Mouse (Mus musculus): ENCODE results near the gene Nlrx1. TPM values are rescaled to one million over a fixed set of nuclear protein-coding genes. Genes with fewer than 3 reads are reported as not detected.

The Nlrx1 gene
- total RNA-seq, 2 experiments from 2014 or later = 19.4 to 20.7 TPM

- no peak for DNase-seq (ENCODE audit: low spot score)
- intact Hi-C loops (cut with DNase I) = loop anchor here (2.0 kb wide), 1 partner anchor 150 kb away; no protein-coding TSS in a partner anchor
These were observed 28.0 kb downstream of the Nlrx1 start, which contains the start of gene Ccdc153 for GRCm38 (mm10) chr9:44240399-44240798. Gene Ccdc153 (plus strand): TSS chr9:44240676.

DNA sequence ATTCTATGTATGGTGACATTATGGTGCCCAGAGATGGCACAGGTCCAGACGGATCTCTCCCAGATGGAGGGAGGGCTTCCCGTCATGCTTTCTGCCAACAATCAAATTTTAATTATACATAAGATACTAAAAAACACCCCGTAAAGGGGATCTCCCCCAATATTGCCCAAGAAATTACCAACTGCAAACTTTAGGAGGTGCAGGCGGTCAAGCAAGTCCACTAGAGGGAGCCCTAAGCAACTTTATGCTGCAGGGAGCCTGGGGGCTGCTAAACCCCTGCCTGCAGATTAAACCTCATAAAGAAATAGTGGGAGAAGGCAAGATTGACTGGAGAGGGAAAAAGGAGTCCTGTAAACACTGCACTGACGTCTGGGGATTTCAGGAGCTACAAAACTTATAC lies 29.0 kb downstream of the Nlrx1 start:
- intact Hi-C loops (cut with DNase I) = loop anchor here (10.0 kb wide), 3 partner anchors 55 to 255 kb away; no protein-coding TSS in a partner anchor
- DNase-seq (ENCODE audit: low spot score) = no peak

DNA sequence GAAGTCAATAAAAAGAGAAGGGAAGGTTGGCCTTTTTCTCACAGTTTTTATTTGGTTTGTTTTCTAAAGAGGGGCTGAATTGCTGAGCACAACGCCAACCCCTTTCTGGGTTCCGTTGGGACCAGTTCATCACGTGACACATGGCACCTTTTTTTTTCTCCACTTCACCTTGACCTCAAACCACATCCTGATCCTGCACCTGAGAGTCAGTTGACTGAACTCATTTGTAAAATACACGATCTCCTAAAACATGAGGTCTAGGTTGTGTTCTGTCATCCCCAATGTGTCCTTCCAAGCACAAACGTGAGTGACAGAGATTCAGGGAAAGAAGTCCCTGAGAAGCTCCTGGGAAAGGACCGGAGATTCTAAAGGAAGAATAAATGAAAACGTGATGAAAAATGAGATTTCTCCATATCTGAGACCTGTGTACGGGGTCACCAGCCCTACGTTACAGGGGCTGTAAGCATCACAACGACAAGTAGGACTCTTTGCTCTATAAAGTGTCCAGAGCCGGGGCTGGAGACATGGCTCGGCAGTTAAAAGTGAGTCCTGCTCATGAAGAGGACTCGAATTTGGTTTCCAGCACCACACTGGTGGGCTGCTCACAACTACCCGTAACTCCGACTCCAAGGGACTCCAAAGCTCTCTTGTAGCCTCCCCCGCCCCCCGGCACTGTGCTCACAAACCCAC lies 29.8 kb downstream of the Nlrx1 start:
- intact Hi-C loops (cut with DNase I) = loop anchor here (10.0 kb wide), 3 partner anchors 54 to 254 kb away; no protein-coding TSS in a partner anchor
- DNase-seq (ENCODE audit: low spot score) = no peak

DNA sequence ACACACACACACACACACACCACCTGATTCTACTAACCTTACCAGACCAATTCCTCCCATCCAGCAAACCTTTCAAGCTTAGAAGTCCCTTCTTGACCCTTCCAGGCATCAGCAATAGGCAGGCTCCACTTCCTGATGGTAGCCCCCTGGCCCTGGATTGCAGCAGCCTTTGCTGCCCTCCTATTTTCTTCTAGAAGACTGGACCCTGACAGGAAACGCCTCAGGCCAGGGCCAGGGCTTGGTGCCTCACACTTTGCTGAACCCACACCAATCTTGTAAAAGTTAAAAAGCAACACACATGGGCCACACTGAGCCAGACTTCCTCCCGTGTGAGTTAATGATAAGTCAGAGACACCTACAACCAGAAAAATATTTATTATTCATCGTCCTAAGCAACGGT lies 31.3 kb downstream of the Nlrx1 start:
- DNase-seq (ENCODE audit: low spot score) = no peak
- intact Hi-C loops (cut with DNase I) = loop anchor here (10.0 kb wide), 3 partner anchors 52 to 252 kb away; no protein-coding TSS in a partner anchor

GRCm38 (mm10) chr9:44236601-44237000 lies 31.8 kb downstream of the Nlrx1 start:
- no peak for DNase-seq (ENCODE audit: low spot score)
- intact Hi-C loops (cut with DNase I) = loop anchor here (10.0 kb wide), 3 partner anchors 52 to 252 kb away; no protein-coding TSS in a partner anchor

GRCm38 (mm10) chr9:44234479-44235427 lies 33.6 kb downstream of the Nlrx1 start:
- no peak for DNase-seq (ENCODE audit: low spot score)
- intact Hi-C loops (cut with DNase I) = loop anchor here (10.0 kb wide), 3 partner anchors 50 to 250 kb away; no protein-coding TSS in a partner anchor

GRCm38 (mm10) chr9:44233802-44234478 lies 34.5 kb downstream of the Nlrx1 start, which contains the start of gene Cbl:
Gene Cbl (minus strand): TSS chr9:44234049.
- intact Hi-C loops (cut with DNase I) = loop anchor here (10.0 kb wide), 3 partner anchors 49 to 249 kb away; no protein-coding TSS in a partner anchor
- peak; percentile 98 for DNase-seq (ENCODE audit: low spot score)

- no peak for DNase-seq (ENCODE audit: low spot score)
- intact Hi-C loops (cut with DNase I) = loop anchor here (10.0 kb wide), 3 partner anchors 48 to 248 kb away; no protein-coding TSS in a partner anchor
These were observed 35.2 kb downstream of the Nlrx1 start for GRCm38 (mm10) chr9:44233021-44233801.

GRCm38 (mm10) chr9:44231609-44232008 lies 36.8 kb downstream of the Nlrx1 start:
- DNase-seq (ENCODE audit: low spot score) = no peak
- intact Hi-C loops (cut with DNase I) = loop anchor here (10.0 kb wide), 3 partner anchors 47 to 247 kb away; no protein-coding TSS in a partner anchor

GRCm38 (mm10) chr9:44225993-44226392 lies 42.4 kb downstream of the Nlrx1 start:
- intact Hi-C loops (cut with DNase I) = no loop called here
- no peak for DNase-seq (ENCODE audit: low spot score)

GRCm38 (mm10) chr9:44213538-44213937 lies 54.9 kb downstream of the Nlrx1 start:
- intact Hi-C loops (cut with DNase I) = no loop called here
- no peak for DNase-seq (ENCODE audit: low spot score)

DNA sequence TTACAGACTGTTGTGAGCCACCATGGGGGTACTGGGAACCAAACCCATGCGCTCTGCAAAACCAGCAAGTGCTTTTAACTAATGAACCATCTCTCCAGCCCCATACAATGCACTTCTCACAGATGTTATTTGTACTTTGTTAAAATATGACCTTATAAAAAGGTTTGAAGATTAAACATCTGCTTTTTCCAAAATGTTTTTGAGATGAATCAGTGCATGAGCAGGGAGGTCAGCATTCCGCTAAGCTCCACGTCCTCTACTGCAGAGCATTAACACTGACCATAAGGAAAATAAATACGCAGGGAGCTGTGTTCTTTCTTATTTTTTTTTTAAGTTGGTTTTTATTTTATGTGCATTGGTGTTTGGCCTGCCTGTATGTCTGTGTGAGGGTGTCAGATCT lies 56.0 kb downstream of the Nlrx1 start:
- intact Hi-C loops (cut with DNase I) = no loop called here
- DNase-seq (ENCODE audit: low spot score) = no peak

GRCm38 (mm10) chr9:44209416-44209815 lies 59.0 kb downstream of the Nlrx1 start:
- DNase-seq (ENCODE audit: low spot score) = no peak
- intact Hi-C loops (cut with DNase I) = no loop called here

DNA sequence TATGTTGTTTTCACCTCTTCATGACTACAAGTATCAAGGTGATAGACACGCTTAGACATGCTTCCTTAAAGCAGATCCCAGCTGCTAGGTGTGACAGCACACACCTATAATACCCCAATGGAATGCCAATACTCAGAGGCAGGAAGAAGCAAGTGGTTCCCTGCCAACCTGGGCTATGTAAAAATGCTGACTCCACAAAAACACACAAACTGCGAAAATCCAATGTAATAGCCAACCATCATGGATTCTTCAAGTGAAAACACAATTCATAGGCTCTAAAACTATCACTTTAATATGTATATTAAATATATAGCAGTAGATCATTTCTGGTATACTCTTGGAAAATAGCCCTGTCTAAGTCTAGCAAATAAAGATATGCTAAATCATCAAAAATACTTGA lies 60.6 kb downstream of the Nlrx1 start:
- DNase-seq (ENCODE audit: low spot score) = no peak
- intact Hi-C loops (cut with DNase I) = no loop called here

Other genes with a start within 250 kb of the Nlrx1 start
- 10 to 100 TPM; 13.9 to 22.2 TPM for gene Thy1, start 225.2 kb downstream of the Nlrx1 start, total RNA-seq (2021)
- gene Usp2, start 201.6 kb downstream of the Nlrx1 start, total RNA-seq (2021) = 100 to 1,000 TPM in 1 of 2 experiments, 10 to 100 TPM in 1; 77.7 to 191 TPM
- gene Mfrp, start 166.9 kb downstream of the Nlrx1 start, total RNA-seq (2021) = not detected
- gene C1qtnf5, start 161.4 kb downstream of the Nlrx1 start, total RNA-seq (2021) = 10 to 100 TPM in 1 of 2 experiments, 1 to 10 TPM in 1; 9.7 to 10.9 TPM
- gene Gm49380, start 155.1 kb downstream of the Nlrx1 start, total RNA-seq (2021) = under 1 TPM in 1 of 2 experiments, not detected in 1; 0.11 TPM
- gene Rnf26, start 155.1 kb downstream of the Nlrx1 start, total RNA-seq (2021) = 1 to 10 TPM; 7.7 to 8.1 TPM
- gene Mcam, start 134.1 kb downstream of the Nlrx1 start, total RNA-seq (2021) = 10 to 100 TPM; 38.9 to 40.4 TPM
- 10 to 100 TPM; 18.6 to 22.4 TPM for gene Cbl, start 34.5 kb downstream of the Nlrx1 start, total RNA-seq (2021)
- gene Ccdc153, start 27.9 kb downstream of the Nlrx1 start, total RNA-seq (2021) = not detected
- gene Pdzd3, start 17.1 kb downstream of the Nlrx1 start, total RNA-seq (2021) = 1 to 10 TPM; 4.3 to 4.4 TPM
- gene Abcg4, start 20.0 kb upstream of the Nlrx1 start, total RNA-seq (2021) = under 1 TPM; 0.34 to 0.42 TPM
- 10 to 100 TPM in 1 of 2 experiments, 1 to 10 TPM in 1; 7.9 to 12.7 TPM for gene Hinfp, start 37.1 kb upstream of the Nlrx1 start, total RNA-seq (2021)
- 10 to 100 TPM; 11.7 to 13.9 TPM for gene C2cd2l, start 51.7 kb upstream of the Nlrx1 start, total RNA-seq (2021)
- 10 to 100 TPM; 18.6 to 19.6 TPM for gene Dpagt1, start 57.4 kb upstream of the Nlrx1 start, total RNA-seq (2021)
- 10 to 100 TPM; 14.6 to 15.6 TPM for gene H2afx, start 66.1 kb upstream of the Nlrx1 start, total RNA-seq (2021)
- 10 to 100 TPM; 46.3 to 47.0 TPM for gene Hmbs, start 75.6 kb upstream of the Nlrx1 start, total RNA-seq (2021)
- gene Vps11, start 93.1 kb upstream of the Nlrx1 start, total RNA-seq (2021) = 10 to 100 TPM; 14.3 to 14.8 TPM
- 10 to 100 TPM; 70.2 to 78.9 TPM for gene Hyou1, start 110.9 kb upstream of the Nlrx1 start, total RNA-seq (2021)
- gene Slc37a4, start 128.3 kb upstream of the Nlrx1 start, total RNA-seq (2021) = 10 to 100 TPM; 25.5 to 27.9 TPM
- 100 to 1,000 TPM; 745 to 824 TPM for gene Rps25, start 138.5 kb upstream of the Nlrx1 start, total RNA-seq (2021)
- 10 to 100 TPM; 34.9 to 35.1 TPM for gene Trappc4, start 139.0 kb upstream of the Nlrx1 start, total RNA-seq (2021)
- 1 to 10 TPM; 7.2 to 8.0 TPM for gene Ccdc84, start 150.0 kb upstream of the Nlrx1 start, total RNA-seq (2021)
- gene Foxr1, start 172.5 kb upstream of the Nlrx1 start, total RNA-seq (2021) = not detected
- not detected for gene Upk2, start 186.4 kb upstream of the Nlrx1 start, total RNA-seq (2021)
- 10 to 100 TPM; 44.9 to 57.6 TPM for gene Bcl9l, start 214.2 kb upstream of the Nlrx1 start, total RNA-seq (2021)